Mouse (Mus musculus): ENCODE data around the gene Ilkap. TPM values are rescaled to one million over a fixed set of nuclear protein-coding genes. Genes with fewer than 3 reads are reported as not detected.

The Ilkap gene
- polyA plus RNA-seq, 1 experiment from 2014 or later: 165 TPM

DNA sequence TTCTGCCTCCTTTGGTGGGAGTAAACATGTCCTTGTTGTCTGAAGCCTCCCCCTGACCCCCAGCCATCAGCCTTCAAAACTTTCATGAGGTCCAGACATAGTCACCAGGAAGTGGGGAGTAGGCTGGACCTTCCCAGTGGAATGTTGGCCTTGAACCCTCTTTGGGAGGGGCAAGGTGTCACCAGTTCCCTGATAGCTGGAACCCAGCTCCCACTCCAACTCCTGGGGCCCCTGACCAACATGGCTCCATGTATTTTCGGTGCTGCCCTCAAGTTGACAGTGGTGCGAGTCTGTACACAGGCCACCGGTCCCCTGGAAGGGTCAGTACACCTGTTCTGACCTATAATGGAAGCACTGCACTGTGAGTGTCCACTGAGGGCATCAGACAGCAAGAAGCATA lies 31.3 kb downstream of the Ilkap start:
- H3K4me3 ChIP-seq: no peak overlapping the region
- peaks cover 34% of the 10 kb centered on the region for H3K27me3 ChIP-seq (ENCODE audit: insufficient read depth, poor library complexity, severe bottlenecking)
- H3K9me3 ChIP-seq: peaks cover 13% of the 10 kb centered on the region; the same call in 1 of the 2 replicates
- peaks cover 38% of the 10 kb centered on the region for H3K36me3 ChIP-seq
- 94% methylated on average over 3 of the region's 3 CpGs for whole genome bisulfite sequencing
- no peak overlapping the region for H3K27ac ChIP-seq
- H3K4me1 ChIP-seq (replicated peaks): peaks cover 20% of the 10 kb centered on the region
- DNase-seq (ENCODE audit: low spot score): no peak

DNA sequence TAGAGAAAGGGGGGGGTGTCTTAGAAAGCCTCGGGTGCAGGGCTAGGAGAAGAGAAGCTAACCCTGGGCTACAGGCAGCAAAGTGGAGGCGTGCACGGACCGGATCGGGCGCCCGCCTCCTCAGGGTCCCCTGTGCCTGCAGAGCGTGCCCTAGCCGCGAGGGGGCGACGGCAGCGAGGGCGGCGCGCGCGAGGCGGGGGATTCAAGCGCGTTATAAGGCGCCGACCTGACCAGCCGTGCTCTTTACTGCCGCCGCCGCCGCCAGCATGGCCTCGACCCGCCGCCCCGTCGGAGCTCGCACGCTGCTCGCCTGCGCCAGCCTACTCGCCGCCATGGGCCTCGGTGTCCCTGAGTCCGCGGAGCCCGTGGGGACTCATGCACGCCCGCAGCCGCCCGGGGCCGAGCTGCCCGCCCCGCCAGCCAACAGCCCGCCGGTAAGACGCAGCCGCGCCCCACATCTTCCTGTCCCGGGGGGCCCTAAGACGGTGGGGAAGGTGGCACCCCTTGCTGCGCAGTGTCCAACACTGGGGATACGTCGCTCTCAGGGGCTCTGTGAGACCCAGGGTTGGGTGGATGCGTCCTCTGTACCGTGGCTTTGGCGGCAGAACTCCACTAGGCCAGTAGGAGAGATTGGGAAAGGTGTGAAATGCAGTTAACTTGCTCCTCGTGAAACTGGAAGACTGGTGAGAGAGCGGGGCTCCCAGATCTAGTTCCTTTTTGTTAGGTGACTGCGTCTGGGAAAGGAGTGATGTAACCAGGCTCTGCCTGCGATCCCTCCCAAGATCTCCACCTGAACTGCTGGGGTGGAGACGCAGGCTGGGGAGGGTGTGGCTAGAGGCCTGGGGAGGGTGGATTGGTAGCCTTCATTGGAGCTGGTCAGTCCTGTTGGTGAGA lies 32.2 kb downstream of the Ilkap start, which contains the start of gene Erfe:
Gene Erfe, plus strand, starts transcription at position 216 of the 894 bp plus-strand sequence.
- Histone ChIP-seq H3K27ac (peak within 1 kb of the TSS; percentile 84), H3K27me3 (ENCODE audit: insufficient read depth, poor library complexity, severe bottlenecking) (peaks cover 34% of the 10 kb centered on the region), H3K9me3 (peaks cover 14% of the 10 kb centered on the region; the same call in 1 of the 2 replicates), H3K4me1 (replicated peaks) (peaks cover 20% of the 10 kb centered on the region), H3K4me3 (peak within 1 kb of the TSS; percentile 61), H3K36me3 (peaks cover 30% of the 10 kb centered on the region)
- DNase-seq (ENCODE audit: low spot score): peak; percentile 76
- 2% methylated on average over 68 of the region's 68 CpGs for WGBS

DNA sequence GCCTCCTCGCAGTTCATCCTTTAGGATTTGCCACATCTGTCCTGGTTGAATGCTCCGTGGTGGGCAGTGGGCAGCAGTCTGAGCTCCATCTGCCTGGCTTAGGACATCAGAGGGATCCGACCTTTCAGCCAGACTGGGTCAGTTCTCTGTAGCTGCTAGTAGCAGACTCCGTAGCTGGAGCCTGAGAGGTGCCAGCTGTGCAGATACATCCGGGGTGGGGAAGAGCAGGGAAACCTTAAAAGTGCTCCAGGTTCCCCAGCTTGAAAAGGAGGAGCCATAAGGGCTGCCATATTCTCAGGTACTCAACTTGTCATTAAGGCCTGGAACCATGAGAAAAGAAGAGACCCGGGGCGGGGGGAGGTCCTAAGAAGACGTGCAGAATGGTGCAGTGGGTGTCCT lies 32.8 kb downstream of the Ilkap start:
- no peak for DNase-seq (ENCODE audit: low spot score)
- Histone ChIP-seq H3K4me3 (peak overlapping the region; percentile 61), H3K36me3 (peaks cover 23% of the 10 kb centered on the region), H3K9me3 (peaks cover 14% of the 10 kb centered on the region; the same call in 1 of the 2 replicates), H3K4me1 (replicated peaks) (peaks cover 20% of the 10 kb centered on the region), H3K27ac (peak overlapping the region; percentile 84; the same call in 1 of the 2 replicates), H3K27me3 (ENCODE audit: insufficient read depth, poor library complexity, severe bottlenecking) (peaks cover 34% of the 10 kb centered on the region)
- WGBS: 26% methylated on average over 8 of the region's 8 CpGs

DNA sequence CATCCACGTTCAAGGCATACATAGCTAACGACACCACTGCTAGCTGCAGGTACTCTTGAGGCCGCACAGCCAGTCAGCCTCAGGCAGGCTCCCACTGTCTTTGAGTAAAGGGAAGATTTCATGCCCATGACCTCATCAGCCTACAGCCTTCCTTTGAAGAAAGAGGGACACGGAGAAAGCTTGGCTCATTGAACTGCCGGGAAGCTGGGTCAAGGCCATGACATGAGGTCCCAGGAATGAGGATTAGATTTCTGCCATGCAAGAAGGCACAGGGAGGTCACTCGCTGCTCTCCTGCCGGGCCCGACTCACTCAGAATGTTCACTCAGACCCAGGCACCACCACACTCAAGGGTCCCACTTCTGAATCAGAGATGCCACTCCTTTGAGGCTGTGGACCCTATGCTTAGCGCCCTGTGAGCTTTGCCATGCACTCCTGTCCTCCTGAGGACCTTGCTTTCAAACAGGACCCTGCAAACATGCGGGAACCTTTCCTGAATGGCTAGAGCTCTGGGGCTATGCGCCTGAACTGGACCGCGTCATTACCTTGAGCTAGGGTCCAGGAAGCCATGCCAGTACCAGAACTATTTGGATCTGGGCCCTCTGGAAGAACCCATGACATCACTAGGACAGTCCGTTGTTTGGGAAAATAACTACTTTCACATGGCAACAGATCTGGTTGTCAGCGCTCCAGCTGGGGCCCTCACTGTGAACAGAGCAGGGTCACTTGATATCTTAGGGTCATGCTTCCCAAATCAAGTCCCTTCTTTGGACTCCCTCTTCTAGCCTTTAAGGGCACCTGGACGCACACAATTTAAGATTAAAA lies 33.6 kb downstream of the Ilkap start:
- Histone ChIP-seq H3K4me3 (no peak overlapping the region), H3K36me3 (peaks cover 16% of the 10 kb centered on the region), H3K27me3 (ENCODE audit: insufficient read depth, poor library complexity, severe bottlenecking) (peaks cover 34% of the 10 kb centered on the region), H3K9me3 (peaks cover 14% of the 10 kb centered on the region; the same call in 1 of the 2 replicates), H3K27ac (no peak overlapping the region), H3K4me1 (replicated peaks) (peaks cover 20% of the 10 kb centered on the region)
- 90% methylated on average over 16 of the region's 16 CpGs for WGBS
- no peak for DNase-seq (ENCODE audit: low spot score)

DNA sequence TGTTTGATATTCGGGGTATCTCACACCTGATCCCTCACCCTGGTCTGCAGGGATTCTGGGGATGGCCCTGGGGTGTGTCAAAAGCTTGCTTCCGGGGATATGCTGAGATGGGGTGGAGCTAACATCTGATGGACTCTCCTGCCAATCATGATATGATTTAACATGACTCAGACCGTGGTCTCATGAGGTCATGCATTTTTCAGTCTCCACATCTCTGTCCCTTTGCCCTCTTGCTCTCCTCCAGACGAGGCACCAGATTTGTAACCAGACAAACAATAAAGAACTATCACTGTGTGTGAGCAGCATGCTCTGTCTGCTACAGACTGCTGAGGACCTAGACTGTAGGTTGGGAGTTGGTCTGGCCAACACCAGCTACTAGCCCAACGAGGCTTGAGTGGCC lies 36.5 kb downstream of the Ilkap start:
- 79% methylated on average over 5 of the region's 5 CpGs for whole genome bisulfite sequencing
- H3K27me3 ChIP-seq (ENCODE audit: insufficient read depth, poor library complexity, severe bottlenecking): peaks cover 21% of the 10 kb centered on the region
- H3K9me3 ChIP-seq: peaks cover 14% of the 10 kb centered on the region; the same call in 1 of the 2 replicates
- H3K27ac ChIP-seq: no peak overlapping the region
- no peak overlapping the region for H3K4me3 ChIP-seq
- no peaks in the 10 kb centered on the region for H3K36me3 ChIP-seq
- no peak for DNase-seq (ENCODE audit: low spot score)
- H3K4me1 ChIP-seq (replicated peaks): peaks cover 19% of the 10 kb centered on the region

DNA sequence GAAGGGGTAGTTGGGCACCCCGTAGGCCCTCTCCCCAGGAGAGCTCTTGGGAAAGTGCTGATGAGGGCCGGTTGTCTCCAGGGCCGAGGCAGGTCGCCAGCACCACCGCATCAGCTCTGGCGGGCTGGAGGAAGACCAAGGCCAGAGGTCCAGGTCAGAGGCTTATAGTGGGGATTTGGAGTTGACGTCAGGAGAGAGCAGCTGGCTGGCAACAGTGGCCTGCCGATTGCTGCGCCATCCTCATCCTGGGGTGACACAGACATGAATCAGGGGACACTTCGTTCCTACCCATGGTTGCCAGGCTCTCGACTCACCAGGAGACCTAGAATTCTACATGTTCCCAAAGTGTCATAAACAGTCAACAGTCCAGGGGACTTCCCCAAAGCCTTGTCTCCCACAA lies 42.5 kb downstream of the Ilkap start:
- Histone ChIP-seq H3K27ac (no peak overlapping the region), H3K4me1 (replicated peaks) (peaks cover 11% of the 10 kb centered on the region; the same call in 1 of the 2 replicates), H3K36me3 (no peaks in the 10 kb centered on the region), H3K27me3 (ENCODE audit: insufficient read depth, poor library complexity, severe bottlenecking) (no peaks in the 10 kb centered on the region), H3K9me3 (no peaks in the 10 kb centered on the region), H3K4me3 (no peak overlapping the region)
- DNase-seq (ENCODE audit: low spot score): no peak
- WGBS: 90% methylated on average over 11 of the region's 11 CpGs

DNA sequence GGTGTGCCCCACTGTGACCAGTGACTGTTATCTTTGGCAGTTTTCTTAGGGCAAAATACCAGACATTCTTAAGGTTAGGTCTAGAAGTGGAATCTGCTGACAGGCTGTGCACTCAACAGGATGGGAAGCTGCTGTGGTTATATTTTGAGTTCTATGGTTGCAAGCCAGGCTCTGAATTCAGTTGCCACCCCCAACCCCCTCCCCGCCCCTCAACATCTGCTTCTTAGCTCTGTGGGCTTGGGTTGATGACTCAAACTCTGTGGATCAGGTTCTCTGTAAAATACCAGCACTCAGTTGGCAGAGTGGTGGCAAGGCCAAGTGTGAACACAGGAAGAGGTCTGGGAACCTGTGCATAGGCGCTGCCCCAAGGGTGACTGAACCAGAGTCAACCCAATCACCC lies 46.3 kb downstream of the Ilkap start:
- Histone ChIP-seq H3K27me3 (ENCODE audit: insufficient read depth, poor library complexity, severe bottlenecking) (no peaks in the 10 kb centered on the region), H3K36me3 (no peaks in the 10 kb centered on the region), H3K9me3 (no peaks in the 10 kb centered on the region), H3K4me1 (replicated peaks) (peaks cover 11% of the 10 kb centered on the region; the same call in 1 of the 2 replicates), H3K4me3 (no peak overlapping the region), H3K27ac (no peak overlapping the region)
- 85% methylated on average over 2 of the region's 2 CpGs for WGBS
- no peak for DNase-seq (ENCODE audit: low spot score)

DNA sequence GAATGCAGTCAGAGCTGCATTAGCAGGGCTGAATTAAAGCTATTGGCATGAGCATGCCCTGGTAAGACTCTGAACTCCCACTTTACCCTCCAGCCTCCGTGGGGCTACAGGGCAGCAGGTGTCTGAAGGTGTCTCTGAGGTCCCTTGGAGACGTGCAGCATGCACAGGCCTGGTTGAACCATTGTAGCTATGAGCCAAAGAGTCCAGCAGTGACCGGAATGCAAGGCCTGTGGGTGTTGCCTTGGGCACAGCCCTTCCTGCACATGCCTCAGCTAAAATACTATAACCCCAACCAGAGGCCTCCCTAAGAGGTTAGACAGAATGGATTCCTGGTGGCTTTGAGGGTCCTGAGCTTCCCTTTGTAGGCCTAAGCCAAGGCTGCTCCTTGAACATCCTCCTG lies 47.4 kb downstream of the Ilkap start:
- WGBS: 81% methylated on average over 3 of the region's 3 CpGs
- no peak for DNase-seq (ENCODE audit: low spot score)

DNA sequence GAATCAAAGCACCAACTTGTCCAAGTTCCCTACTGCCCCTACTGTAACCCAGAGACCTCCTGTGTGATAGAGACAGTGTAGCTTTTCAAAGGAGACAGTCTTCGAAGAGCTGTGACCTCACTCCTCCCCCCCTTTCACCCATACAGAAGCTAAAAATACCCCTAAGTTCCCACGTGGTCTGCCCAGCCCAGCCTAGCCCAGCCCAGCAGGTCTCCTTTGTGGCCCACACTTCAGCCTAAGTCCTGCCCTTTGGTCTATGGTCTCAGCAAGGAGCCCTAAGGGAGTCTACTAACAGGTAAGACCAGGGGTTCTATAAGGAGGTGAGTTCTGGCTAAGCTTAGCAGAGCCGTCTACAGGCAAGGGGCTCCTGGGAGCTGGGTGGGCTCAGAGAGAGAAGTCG lies 47.8 kb downstream of the Ilkap start, which contains the start of gene Klhl30:
Gene Klhl30, plus strand, starts transcription at position 176 of the 400 bp plus-strand sequence.
- H3K27ac ChIP-seq: no peak within 1 kb of the TSS
- WGBS: 56% methylated on average over 4 of the region's 4 CpGs
- no peaks in the 10 kb centered on the region for H3K9me3 ChIP-seq
- DNase-seq (ENCODE audit: low spot score): no peak
- peaks cover 11% of the 10 kb centered on the region; the same call in 1 of the 2 replicates for H3K4me1 ChIP-seq (replicated peaks)
- peaks cover 12% of the 10 kb centered on the region for H3K27me3 ChIP-seq (ENCODE audit: insufficient read depth, poor library complexity, severe bottlenecking)
- no peak within 1 kb of the TSS for H3K4me3 ChIP-seq
- H3K36me3 ChIP-seq: no peaks in the 10 kb centered on the region

More for the DNA sequence above, 47.4 kb downstream of the Ilkap start:
- Histone ChIP-seq H3K4me3 (no peak overlapping the region), H3K27ac (no peak overlapping the region), H3K27me3 (ENCODE audit: insufficient read depth, poor library complexity, severe bottlenecking) (peaks cover 8% of the 10 kb centered on the region), H3K36me3 (no peaks in the 10 kb centered on the region), H3K4me1 (replicated peaks) (peaks cover 11% of the 10 kb centered on the region; the same call in 1 of the 2 replicates), H3K9me3 (no peaks in the 10 kb centered on the region)

DNA sequence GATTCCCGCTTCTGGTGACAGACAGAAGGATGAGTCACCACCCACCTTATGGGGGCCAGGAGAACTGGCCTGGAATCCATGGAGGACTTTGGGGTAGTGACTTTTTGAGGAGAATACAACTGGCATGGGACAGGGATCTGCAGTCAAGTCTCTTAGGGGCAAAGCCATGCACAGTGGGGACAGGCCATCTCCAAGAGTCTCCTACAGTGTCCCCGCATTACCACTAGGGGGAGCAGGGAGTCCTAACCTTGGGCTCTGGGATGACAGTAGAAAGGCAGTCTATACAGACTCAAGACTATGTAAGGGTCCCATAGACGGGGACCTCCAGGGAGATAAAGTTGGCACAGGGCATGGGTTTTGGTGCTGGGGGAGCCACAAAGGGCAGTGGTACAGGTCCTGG lies 51.7 kb downstream of the Ilkap start:
- DNase-seq (ENCODE audit: low spot score): peak; percentile 72
- H3K9me3 ChIP-seq: no peaks in the 10 kb centered on the region
- no peaks in the 10 kb centered on the region for H3K36me3 ChIP-seq
- H3K4me1 ChIP-seq (replicated peaks): peaks cover 34% of the 10 kb centered on the region
- WGBS: 41% methylated on average over 3 of the region's 3 CpGs
- H3K27ac ChIP-seq: no peak overlapping the region
- peaks cover 52% of the 10 kb centered on the region for H3K27me3 ChIP-seq (ENCODE audit: insufficient read depth, poor library complexity, severe bottlenecking)
- H3K4me3 ChIP-seq: no peak overlapping the region

DNA sequence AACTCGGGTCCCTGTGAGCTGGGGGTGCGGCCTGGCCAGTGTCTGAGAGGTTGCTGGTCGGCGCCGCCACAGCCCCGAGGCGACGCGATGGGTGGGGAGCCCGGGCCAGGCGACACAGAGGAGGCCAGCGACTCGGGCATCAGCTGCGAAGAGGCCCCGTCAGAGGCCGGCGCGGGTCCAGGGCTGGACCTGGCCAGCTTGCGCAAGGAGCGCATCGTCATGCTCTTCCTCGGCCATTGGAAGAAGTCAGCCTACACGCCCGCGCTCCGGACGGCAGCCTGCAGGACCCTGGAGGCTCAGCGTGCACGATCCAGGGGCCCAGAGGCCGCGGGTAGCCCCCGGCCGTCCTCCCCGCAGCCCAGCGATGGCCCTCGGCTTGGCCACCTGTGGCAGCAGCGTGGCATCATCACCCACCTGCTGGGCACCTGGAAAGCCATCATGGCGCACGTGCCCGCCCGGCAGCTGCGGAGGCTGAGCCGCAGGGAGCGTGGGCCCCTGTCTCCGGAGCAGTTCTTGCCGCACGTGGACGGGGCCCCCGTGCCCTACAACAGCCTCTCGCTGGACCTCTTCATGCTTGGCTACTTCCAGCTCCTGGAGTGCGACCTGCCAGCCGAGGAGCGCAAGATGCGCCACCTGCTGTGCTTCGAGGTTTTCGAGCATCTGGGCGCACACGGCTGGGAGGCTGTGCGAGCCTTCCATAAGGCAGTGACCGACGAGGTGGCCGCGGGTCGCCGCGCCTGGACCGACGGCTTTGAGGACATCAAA lies 53.5 kb downstream of the Ilkap start:
- 3% methylated on average over 68 of the region's 68 CpGs for WGBS

DNA sequence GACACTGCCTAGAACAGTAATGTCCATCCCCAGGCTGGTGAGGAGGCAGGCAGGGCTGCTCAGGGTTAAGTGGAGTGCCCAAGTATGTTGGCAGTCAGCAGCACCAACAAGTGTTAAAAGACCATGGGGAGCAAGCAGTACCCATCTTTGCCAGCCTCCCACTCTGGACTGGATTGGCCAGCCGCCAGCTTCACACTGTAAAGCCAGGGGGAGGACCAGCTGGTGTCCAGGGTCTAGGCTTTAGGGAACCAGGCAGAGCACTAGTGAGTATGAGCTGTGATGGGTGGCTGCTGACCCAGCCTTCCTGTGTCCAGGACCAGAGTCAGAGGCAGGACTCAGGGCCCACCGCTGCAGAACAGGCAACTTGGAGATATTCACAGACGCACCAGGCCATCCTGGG lies 54.6 kb downstream of the Ilkap start:
- H3K27me3 ChIP-seq (ENCODE audit: insufficient read depth, poor library complexity, severe bottlenecking): peaks cover 61% of the 10 kb centered on the region
- H3K36me3 ChIP-seq: no peaks in the 10 kb centered on the region
- no peaks in the 10 kb centered on the region for H3K9me3 ChIP-seq
- WGBS: 85% methylated on average over 3 of the region's 3 CpGs
- H3K27ac ChIP-seq: no peak overlapping the region
- no peak for DNase-seq (ENCODE audit: low spot score)
- H3K4me1 ChIP-seq (replicated peaks): peaks cover 24% of the 10 kb centered on the region
- H3K4me3 ChIP-seq: no peak overlapping the region

More for the DNA sequence above, 53.5 kb downstream of the Ilkap start:
- Histone ChIP-seq H3K4me1 (replicated peaks) (peaks cover 24% of the 10 kb centered on the region), H3K36me3 (no peaks in the 10 kb centered on the region), H3K4me3 (peak overlapping the region; percentile 48), H3K27me3 (ENCODE audit: insufficient read depth, poor library complexity, severe bottlenecking) (peaks cover 60% of the 10 kb centered on the region), H3K9me3 (no peaks in the 10 kb centered on the region), H3K27ac (peak overlapping the region; percentile 40; the same call in 1 of the 2 replicates)
- DNase-seq (ENCODE audit: low spot score): peak; percentile 38

All from hindbrain, embryonic 10.5 days (tissue).